Mouse (Mus musculus) heart, embryonic 15.5 days (tissue): ENCODE results near the gene Erap1. TPM values are rescaled to one million over a fixed set of nuclear protein-coding genes. Genes with fewer than 3 reads are reported as not detected.
"Not testable (repeated sequence)": the region's sequence is repeated elsewhere in the genome, so short reads cannot be mapped to it uniquely, and the experiment has no call there.

Experiments used
- ATAC-seq: fragments of 200-750 bp; cut with Nextera tagmentation; replicated peaks from 2 replicates; pipeline ENCODE4 v1.8.0; 2017; ENCODE audit warnings: low read depth, moderate TSS enrichment; ENCODE audit not compliant: insufficient number of reproducible peaks, insufficient read depth, low FRiP score
- H3K27ac ChIP-seq: fragments of 300-500 bp; sonication (generic); 2 replicates; pipeline ENCODE4 v1.5.1; 2015; ENCODE audit warnings: mild to moderate bottlenecking, inconsistent platforms
- H3K27me3 ChIP-seq: fragments of 300-500 bp; sonication (generic); 2 replicates; pipeline ENCODE4 v1.6.1; 2015; ENCODE audit warnings: inconsistent platforms
- H3K36me3 ChIP-seq: fragments of 300-500 bp; sonication (generic); 2 replicates; pipeline ENCODE4 v1.6.1; 2015; ENCODE audit warnings: mild to moderate bottlenecking, inconsistent platforms
- H3K4me1 ChIP-seq: fragments of 300-500 bp; sonication (generic); replicated peaks from 2 replicates; pipeline ENCODE4 v1.6.1; 2015; ENCODE audit warnings: inconsistent platforms
- H3K4me2 ChIP-seq: fragments of 300-500 bp; sonication (generic); 2 replicates; pipeline ENCODE4 v1.6.1; 2015; ENCODE audit warnings: inconsistent platforms, mild to moderate bottlenecking, moderate library complexity
- H3K4me3 ChIP-seq: fragments of 300-500 bp; sonication (generic); 2 replicates; pipeline ENCODE4 v1.5.1; 2015; ENCODE audit warnings: mild to moderate bottlenecking, inconsistent platforms
- H3K9ac ChIP-seq: fragments of 300-500 bp; sonication (generic); 2 replicates; pipeline ENCODE4 v1.6.1; 2015; ENCODE audit warnings: mild to moderate bottlenecking, inconsistent platforms
- H3K9me3 ChIP-seq: fragments of 300-500 bp; sonication (generic); replicated peaks from 2 replicates; pipeline ENCODE4 v1.6.1; 2016; ENCODE audit warnings: inconsistent platforms
- WGBS: fragments of 180-500 bp; shearing (Covaris S2); methylation state at CpG from one replicate; pipeline ENCODE4 v1.1.7; 2015; ENCODE audit warnings: mixed read lengths; 5-methylcytosine and 5-hydroxymethylcytosine counted together
- polyA plus RNA-seq: library from polyadenylated mRNA; unstranded; fragments of >200 nt; fragmentation: Nextera tagmentation; extraction: Ambion mirVana; gene quantifications from 2 replicates; pipeline ENCODE4 v1.2.1, GENCODE M21; 2015

Erap1 gene
- polyA plus RNA-seq = 15.1 and 17.7 TPM in 2 replicates

- H3K27ac ChIP-seq = peak within 1 kb of the TSS; percentile 95
- no peaks in the 10 kb centered on the region for H3K27me3 ChIP-seq
- H3K4me3 ChIP-seq = peak within 1 kb of the TSS; percentile 78
- H3K9me3 ChIP-seq = no peaks in the 10 kb centered on the region
- H3K4me1 ChIP-seq = no peaks in the 10 kb centered on the region
- WGBS = under 1% methylated on average over 12 of the region's 12 CpGs
- ATAC-seq = peak; percentile 41; the same call in 1 of the 2 replicates
- no peaks in the 10 kb centered on the region for H3K36me3 ChIP-seq
- peak within 1 kb of the TSS; percentile 79 for H3K4me2 ChIP-seq
- H3K9ac ChIP-seq = peak within 1 kb of the TSS; percentile 85
Observed at GRCm38 (mm10) chr13:74638793-74639711, at the start of gene Erap1. Erap1 (plus strand) TSS chr13:74639568.

- not testable (repeated sequence) for H3K27ac ChIP-seq, H3K27me3 ChIP-seq, H3K9ac ChIP-seq, H3K36me3 ChIP-seq, H3K4me3 ChIP-seq, ATAC-seq, H3K9me3 ChIP-seq, H3K4me1 ChIP-seq
- peak overlapping the region; percentile 13; the same call in 1 of the 2 replicates for H3K4me2 ChIP-seq
- WGBS = 54% methylated on average over 12 of the region's 12 CpGs
Observed at GRCm38 (mm10) chr13:74591401-74591821, 48.0 kb upstream of the Erap1 start.

- not testable (repeated sequence) for H3K4me2 ChIP-seq, H3K4me3 ChIP-seq, ATAC-seq, H3K4me1 ChIP-seq, H3K9ac ChIP-seq, H3K27ac ChIP-seq, H3K9me3 ChIP-seq, H3K27me3 ChIP-seq, H3K36me3 ChIP-seq
- whole genome bisulfite sequencing = 85% methylated on average over 2 of the region's 2 CpGs
Observed at GRCm38 (mm10) chr13:74591828-74592227, 47.5 kb upstream of the Erap1 start.

GRCm38 (mm10) chr13:74597022-74597421, 42.3 kb upstream of the Erap1 start:
- not testable (repeated sequence) for H3K4me3 ChIP-seq, H3K27me3 ChIP-seq, H3K36me3 ChIP-seq, H3K9me3 ChIP-seq, H3K9ac ChIP-seq, H3K4me2 ChIP-seq, H3K27ac ChIP-seq, ATAC-seq, H3K4me1 ChIP-seq
- WGBS = 70% methylated on average over 2 of the region's 2 CpGs

- H3K36me3 ChIP-seq = peaks cover 15% of the 10 kb centered on the region
- H3K27ac ChIP-seq, H3K9ac ChIP-seq, ATAC-seq, H3K27me3 ChIP-seq, H3K4me3 ChIP-seq, H3K9me3 ChIP-seq, H3K4me2 ChIP-seq, H3K4me1 ChIP-seq: not testable (repeated sequence)
- 80% methylated on average over 1 of the region's 1 CpGs for WGBS
Observed at GRCm38 (mm10) chr13:74601776-74602175, 37.6 kb upstream of the Erap1 start.

- peak overlapping the region; percentile 89 for H3K27ac ChIP-seq
- not testable (repeated sequence) for H3K36me3 ChIP-seq, H3K27me3 ChIP-seq, H3K4me1 ChIP-seq, H3K9me3 ChIP-seq
- H3K4me3 ChIP-seq = peak overlapping the region; percentile 55
- peak; percentile 96 for ATAC-seq
- WGBS = 9% methylated on average over 22 of the region's 22 CpGs
- H3K4me2 ChIP-seq = peak overlapping the region; percentile 60
- peak overlapping the region; percentile 39 for H3K9ac ChIP-seq
Observed at GRCm38 (mm10) chr13:74617163-74618019, 22.0 kb upstream of the Erap1 start.

GRCm38 (mm10) chr13:74632327-74632726, 7.0 kb upstream of the Erap1 start:
- no peak overlapping the region for H3K4me3 ChIP-seq
- no peaks in the 10 kb centered on the region for H3K27me3 ChIP-seq
- H3K4me2 ChIP-seq = no peak overlapping the region
- no peaks in the 10 kb centered on the region for H3K9me3 ChIP-seq
- H3K9ac ChIP-seq = no peak overlapping the region
- H3K36me3 ChIP-seq = no peaks in the 10 kb centered on the region
- 58% methylated on average over 1 of the region's 1 CpGs for WGBS
- H3K4me1 ChIP-seq = no peaks in the 10 kb centered on the region
- H3K27ac ChIP-seq = no peak overlapping the region
- ATAC-seq = no peak

GRCm38 (mm10) chr13:74632857-74633256, 6.5 kb upstream of the Erap1 start:
- Histone ChIP-seq H3K9me3 (no peaks in the 10 kb centered on the region), H3K9ac (no peak overlapping the region), H3K27ac (no peak overlapping the region), H3K4me2 (no peak overlapping the region), H3K4me3 (no peak overlapping the region), H3K36me3 (no peaks in the 10 kb centered on the region), H3K4me1 (no peaks in the 10 kb centered on the region), H3K27me3 (no peaks in the 10 kb centered on the region)
- 83% methylated on average over 3 of the region's 3 CpGs for WGBS
- ATAC-seq = no peak

- no peaks in the 10 kb centered on the region for H3K9me3 ChIP-seq
- no peaks in the 10 kb centered on the region for H3K36me3 ChIP-seq
- H3K4me1 ChIP-seq = no peaks in the 10 kb centered on the region
- peak overlapping the region; percentile 79 for H3K4me2 ChIP-seq
- ATAC-seq = peak; percentile 84
- peak overlapping the region; percentile 95 for H3K27ac ChIP-seq
- peak overlapping the region; percentile 85 for H3K9ac ChIP-seq
- 0% methylated on average over 47 of the region's 49 CpGs for WGBS
- H3K27me3 ChIP-seq = no peaks in the 10 kb centered on the region
- peak overlapping the region; percentile 78 for H3K4me3 ChIP-seq
Observed at GRCm38 (mm10) chr13:74639712-74640522, 549 bp downstream of the Erap1 start.

- not testable (repeated sequence) for H3K27ac ChIP-seq, ATAC-seq, H3K36me3 ChIP-seq, H3K4me1 ChIP-seq, H3K27me3 ChIP-seq, H3K9ac ChIP-seq, H3K9me3 ChIP-seq
- peak overlapping the region; percentile 79 for H3K4me2 ChIP-seq
- H3K4me3 ChIP-seq = peak overlapping the region; percentile 78
- 61% methylated on average over 3 of the region's 3 CpGs for WGBS
Observed at GRCm38 (mm10) chr13:74640523-74640920, 1.2 kb downstream of the Erap1 start.
